Comparison of ENCODE assay signal across 20 mouse cellular contexts in genomic region chr8:78285366-78285765, GRCm38 (mm10).
DNase-seq lines count a peak whose midpoint lies in the region; ATAC-seq and TF ChIP-seq lines count a peak whose summit lies in the region.
"Had no signal": no experiment of that assay in that cellular context is flagged by ENCODE, and none has a peak within 500 bp of the region (broad histone marks: within the 10 kb centered on the region; RNA-seq: fewer than 3 reads in every experiment).

No protein-coding gene starts in this region.

- no peak overlapping the region for H3K9ac ChIP-seq in intestine, postnatal 0 days (ENCODE audit: low read depth, low read length)
- no peak overlapping the region for H3K9ac ChIP-seq in intestine, embryonic 16.5 days (ENCODE audit: low read depth, low read length)
- H3K9ac ChIP-seq in ES-Bruce4 (ENCODE audit: low read depth, poor library complexity, severe bottlenecking): no peak overlapping the region
- H3K9ac ChIP-seq: heart, embryonic 12.5 days had no signal

- TF ChIP-seq CTCF in intestine, postnatal 0 days (IDR thresholded peaks at IDR 0.05; ENCODE audit: low read depth): peak; percentile 35
- TF ChIP-seq CTCF in ES-Bruce4 (IDR thresholded peaks at IDR 0.05; ENCODE audit: low read depth, low read length): peak; percentile 51

- H3K4me1 ChIP-seq in intestine, postnatal 0 days (replicated peaks; ENCODE audit: control insufficient read depth, insufficient read depth, low read length): no peaks in the 10 kb centered on the region
- H3K4me1 ChIP-seq in intestine, embryonic 16.5 days (ENCODE audit: control insufficient read depth, insufficient read depth, low read length): no peaks in the 10 kb centered on the region
- H3K4me1 ChIP-seq in ES-Bruce4 (ENCODE audit: control insufficient read depth, insufficient read depth, low read length): no peaks in the 10 kb centered on the region
- H3K4me1 ChIP-seq: heart, embryonic 12.5 days had no signal

- TF ChIP-seq POLR2A in ES-Bruce4 (IDR thresholded peaks at IDR 0.05; ENCODE audit: insufficient read depth, low read length): no peak

- H3K9me3 ChIP-seq in intestine, postnatal 0 days (ENCODE audit: control insufficient read depth): no peaks in the 10 kb centered on the region
- H3K9me3 ChIP-seq in intestine, embryonic 16.5 days (ENCODE audit: control insufficient read depth, low read length): no peaks in the 10 kb centered on the region
- H3K9me3 ChIP-seq in ES-Bruce4 (replicated peaks; ENCODE audit: control insufficient read depth, insufficient read depth, low read length, poor library complexity, severe bottlenecking): no peaks in the 10 kb centered on the region
- H3K9me3 ChIP-seq: embryonic facial prominence, embryonic 10.5 days; G1E; heart, embryonic 12.5 days had no signal

- 80% methylated on average over 4 of the region's 4 CpGs for WGBS in intestine, postnatal 0 days
- WGBS in intestine, embryonic 16.5 days: 86% methylated on average over 4 of the region's 4 CpGs

- peak; percentile 11 for DNase-seq in A20 (ENCODE audit: low read depth, low spot score)
- DNase-seq in R1 (ENCODE audit: low read depth, low spot score): peak; percentile 87
- DNase-seq in ovary, postnatal 10 days (ENCODE audit: low spot score): no peak
- DNase-seq in ovary, postnatal 14 days (ENCODE audit: low spot score): no peak
- DNase-seq: adrenal gland, adult 8-10 months; adrenal gland, postnatal 36 days; cerebellum, adult 2 months; cerebellum, postnatal 10 days; gastrocnemius, adult 2 months; gastrocnemius, postnatal 25 days; heart, postnatal 36 days had no signal

- no peaks in the 10 kb centered on the region for H3K36me3 ChIP-seq in intestine, postnatal 0 days (ENCODE audit: control insufficient read depth, insufficient read depth)
- no peaks in the 10 kb centered on the region for H3K36me3 ChIP-seq in intestine, embryonic 16.5 days (ENCODE audit: control insufficient read depth, insufficient read depth, low read length)
- no peaks in the 10 kb centered on the region for H3K36me3 ChIP-seq in ES-Bruce4 (ENCODE audit: control insufficient read depth, insufficient read depth, low read length, poor library complexity, severe bottlenecking)
- H3K36me3 ChIP-seq: embryonic facial prominence, embryonic 10.5 days; G1E; heart, embryonic 12.5 days had no signal

- H3K27ac ChIP-seq in intestine, postnatal 0 days (ENCODE audit: low read depth, low read length): no peak overlapping the region
- H3K27ac ChIP-seq in intestine, embryonic 16.5 days (ENCODE audit: low read length): no peak overlapping the region
- no peak overlapping the region for H3K27ac ChIP-seq in ES-Bruce4 (ENCODE audit: insufficient read depth, low read length)
- H3K27ac ChIP-seq: embryonic facial prominence, embryonic 10.5 days; gastrocnemius, adult 2 months had no signal

- H3K4me3 ChIP-seq in intestine, postnatal 0 days (ENCODE audit: low read depth, low read length): no peak overlapping the region
- H3K4me3 ChIP-seq in intestine, embryonic 16.5 days (ENCODE audit: low read length): no peak overlapping the region
- no peak overlapping the region for H3K4me3 ChIP-seq in ES-Bruce4 (ENCODE audit: low read depth, low read length)
- H3K4me3 ChIP-seq: embryonic facial prominence, embryonic 10.5 days; gastrocnemius, adult 2 months; heart, embryonic 12.5 days had no signal

- TF ChIP-seq EP300 in ES-Bruce4 (IDR thresholded peaks at IDR 0.05; ENCODE audit: insufficient read depth, low read depth, low read length): no peak

- H3K4me2 ChIP-seq in intestine, postnatal 0 days (replicated peaks; ENCODE audit: low read depth): no peak overlapping the region
- no peak overlapping the region for H3K4me2 ChIP-seq in intestine, embryonic 16.5 days (ENCODE audit: low read depth, low read length)
- H3K4me2 ChIP-seq: heart, embryonic 12.5 days had no signal

- ATAC-seq in intestine, postnatal 0 days: no peak
- ATAC-seq in intestine, embryonic 16.5 days: no peak
- ATAC-seq in megakaryocyte-erythroid progenitor cell, adult 5-6 weeks (replicated peaks; ENCODE audit: low FRiP score, low TSS enrichment, poor library complexity, severe bottlenecking): no peak
- ATAC-seq: forebrain, embryonic 14.5 days; hindbrain, embryonic 16.5 days had no signal

- H3K27me3 ChIP-seq in intestine, postnatal 0 days (replicated peaks; ENCODE audit: control insufficient read depth, insufficient read depth, low read length): no peaks in the 10 kb centered on the region
- H3K27me3 ChIP-seq in intestine, embryonic 16.5 days (replicated peaks; ENCODE audit: control insufficient read depth, insufficient read depth, low read length): no peaks in the 10 kb centered on the region
- no peaks in the 10 kb centered on the region for H3K27me3 ChIP-seq in ES-Bruce4 (ENCODE audit: control insufficient read depth, insufficient read depth, low read length, poor library complexity, severe bottlenecking)
- H3K27me3 ChIP-seq: heart, embryonic 12.5 days had no signal

Comparison
In these comparisons a context has a peak if more than half of its experiments do, and no peak if none do; other contexts are left out.
1. DNase-seq: peak in A20 (single experiment) and R1 (single experiment); none in ovary, postnatal 10 days (single experiment) and ovary, postnatal 14 days (single experiment).